Mouse (Mus musculus): Measurements from ENCODE around the gene Zbtb43.

The Zbtb43 gene

GRCm38 (mm10) chr2:33426640-33427398 lies 41.5 kb downstream of the Zbtb43 start:
- peak; percentile 36 to 55 for DNase-seq

- DNase-seq, result no peak
Measured at GRCm38 (mm10) chr2:33417454-33417853, 50.9 kb downstream of the Zbtb43 start.

- peak in 1 of 2 experiments; percentile 48 for DNase-seq
Measured at GRCm38 (mm10) chr2:33414019-33414418, 54.3 kb downstream of the Zbtb43 start.

GRCm38 (mm10) chr2:33412111-33412510 lies 56.2 kb downstream of the Zbtb43 start:
- DNase-seq, result no peak

- no peak for DNase-seq
Measured at GRCm38 (mm10) chr2:33403511-33404003, 64.8 kb downstream of the Zbtb43 start.

GRCm38 (mm10) chr2:33402638-33403037 lies 65.7 kb downstream of the Zbtb43 start:
- DNase-seq, result no peak

GRCm38 (mm10) chr2:33402236-33402635 lies 66.1 kb downstream of the Zbtb43 start:
- DNase-seq, result peak; percentile 44

GRCm38 (mm10) chr2:33401217-33401616 lies 67.1 kb downstream of the Zbtb43 start:
- peak in 1 of 2 experiments; percentile 21 for DNase-seq

- no peak for DNase-seq
Measured at GRCm38 (mm10) chr2:33400541-33400940, 67.8 kb downstream of the Zbtb43 start.

All from lung, adult 18-20 months (tissue).